Mouse (Mus musculus): ENCODE results near the gene Myh3. TPM values are rescaled to one million over a fixed set of nuclear protein-coding genes. Genes with fewer than 3 reads are reported as not detected.

The Myh3 gene
- polyA plus RNA-seq, 1 experiment from 2014 or later: 0.09 TPM

DNA sequence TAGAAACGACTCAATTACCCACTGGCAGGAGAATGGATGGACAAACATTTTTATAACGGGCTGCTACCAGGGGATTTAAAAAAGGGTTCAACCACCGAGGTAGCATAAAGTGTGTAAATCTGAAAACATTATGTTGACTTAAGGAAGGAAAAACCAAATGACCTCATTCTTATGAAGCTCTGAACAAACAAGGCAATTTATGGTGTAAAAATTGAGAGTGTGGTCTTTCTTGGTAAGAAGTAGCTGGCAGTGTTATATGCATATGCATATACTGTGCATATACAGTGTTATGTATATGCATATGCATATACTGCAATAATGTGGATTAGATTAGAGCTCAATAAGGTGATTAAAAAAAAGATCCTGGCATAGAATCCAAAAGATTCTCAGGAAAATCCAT lies 73.1 kb downstream of the Myh3 start:
- H3K36me3 ChIP-seq (ENCODE audit: control insufficient read depth, insufficient read depth): no peaks in the 10 kb centered on the region
- H3K9me3 ChIP-seq (ENCODE audit: control insufficient read depth, low read length): no peaks in the 10 kb centered on the region
- no peak overlapping the region for H3K4me2 ChIP-seq (ENCODE audit: low read length)
- ATAC-seq: no peak
- 69% methylated on average over 3 of the region's 3 CpGs for WGBS
- H3K27ac ChIP-seq (ENCODE audit: low read length): no peak overlapping the region
- H3K9ac ChIP-seq (replicated peaks; ENCODE audit: low read depth, low read length): no peak overlapping the region
- no peak overlapping the region for H3K4me3 ChIP-seq (replicated peaks; ENCODE audit: low read length)
- H3K27me3 ChIP-seq (replicated peaks; ENCODE audit: control insufficient read depth, insufficient read depth, low read length): no peaks in the 10 kb centered on the region
- no peaks in the 10 kb centered on the region for H3K4me1 ChIP-seq (replicated peaks; ENCODE audit: control insufficient read depth, insufficient read depth, low read length)

Small RNA genes lying within 50 kb of the gene (microRNA-seq; reads per million reads assigned to microRNA genes)
- not detected for gene Mir6923

Other genes with a start within 250 kb of the Myh3 start
- 0.15 and 0.36 TPM in 2 replicates for gene Pirt, start 166.3 kb upstream of the Myh3 start, polyA plus RNA-seq (2015; fragmentation: Nextera tagmentation; extraction: Ambion mirVana)
- gene Tmem238l, start 121.7 kb upstream of the Myh3 start, polyA plus RNA-seq (2015; fragmentation: Nextera tagmentation; extraction: Ambion mirVana): not detected in 2 replicates
- 0.35 and 0.43 TPM in 2 replicates for gene Tmem220, start 53.1 kb upstream of the Myh3 start, polyA plus RNA-seq (2015; fragmentation: Nextera tagmentation; extraction: Ambion mirVana)
- gene Adprm, start 25.7 kb upstream of the Myh3 start, polyA plus RNA-seq (2015; fragmentation: Nextera tagmentation; extraction: Ambion mirVana): 33.0 and 35.4 TPM in 2 replicates
- 12.7 and 14.3 TPM in 2 replicates for gene Sco1, start 25.6 kb upstream of the Myh3 start, polyA plus RNA-seq (2015; fragmentation: Nextera tagmentation; extraction: Ambion mirVana)
- 0.05 TPM in 1 of 2 replicates, not detected in the other for gene Myh2, start 92.7 kb downstream of the Myh3 start, polyA plus RNA-seq (2015; fragmentation: Nextera tagmentation; extraction: Ambion mirVana)
- gene Myh1, start 121.8 kb downstream of the Myh3 start, polyA plus RNA-seq (2015; fragmentation: Nextera tagmentation; extraction: Ambion mirVana): not detected in 2 replicates
- 0.04 TPM in 1 of 2 replicates, not detected in the other for gene Myh4, start 159.7 kb downstream of the Myh3 start, polyA plus RNA-seq (2015; fragmentation: Nextera tagmentation; extraction: Ambion mirVana)
- gene Myh8, start 198.8 kb downstream of the Myh3 start, polyA plus RNA-seq (2015; fragmentation: Nextera tagmentation; extraction: Ambion mirVana): 0.10 and 0.27 TPM in 2 replicates
- gene Myh13, start 243.4 kb downstream of the Myh3 start, polyA plus RNA-seq (2015; fragmentation: Nextera tagmentation; extraction: Ambion mirVana): not detected in 2 replicates